Mouse (Mus musculus) left cerebral cortex, postnatal 25 days (tissue): ENCODE measurements around the gene Ift122. TPM values are rescaled to one million over a fixed set of nuclear protein-coding genes. Genes with fewer than 3 reads are reported as not detected.

Experiments used
- DNase-seq, 2 experiments: peaks; one replicate each; pipeline ENCODE4 v3.0.0; 2022; ENCODE audit warnings: low spot score in 2 of 2, mixed read lengths in 1 of 2
- intact Hi-C: fragments of 180-260 bp; cut with DNase I; formaldehyde crosslinking; loops from one replicate; pipeline ENCODE4 v1.15.1; 2025
- total RNA-seq, 2 experiments: library from RNA; stranded (reverse); gene quantifications; 2 replicates each; pipeline ENCODE4 v1.2.3; 2021

Gene Ift122
- total RNA-seq, 2 experiments from 2014 or later: 30.0 to 30.9 TPM

DNA sequence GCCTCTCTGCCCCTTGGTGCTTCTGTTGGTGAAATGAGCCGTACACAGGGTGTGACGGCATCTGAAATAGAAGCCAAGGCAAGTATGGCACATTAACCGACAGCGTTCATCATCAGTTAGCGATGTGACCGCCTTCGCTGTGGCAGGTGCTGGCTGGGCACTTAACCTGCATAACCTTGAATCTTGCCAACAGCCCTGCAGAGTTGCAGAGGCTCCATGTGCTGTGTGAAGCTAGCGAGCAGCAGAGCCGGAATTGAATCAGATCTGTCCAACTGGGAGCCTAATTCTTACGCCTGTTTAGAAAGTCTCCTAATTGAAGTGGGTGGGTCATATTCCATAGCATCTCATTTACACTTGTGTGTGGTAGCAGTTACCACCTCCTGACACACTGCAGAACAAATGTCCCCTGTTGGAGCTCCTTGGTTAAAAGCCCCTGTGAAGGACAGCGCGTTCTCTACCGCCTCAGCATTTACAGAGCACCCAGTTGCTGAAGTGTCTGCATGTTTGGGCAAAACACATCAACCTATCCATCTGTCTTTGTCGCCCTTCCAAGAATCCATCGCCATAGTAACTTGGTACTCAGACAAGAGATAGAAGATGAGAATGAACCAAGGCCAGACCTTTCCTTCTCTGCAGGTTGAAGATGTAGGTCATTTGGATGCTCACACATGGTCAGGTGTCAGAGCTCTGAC is 61.4 kb downstream of the Ift122 start:
- peak; percentile 69 to 87 for DNase-seq
- intact Hi-C loops: loop anchor here (1.0 to 2.0 kb wide), 2 partner anchors 23 to 76 kb away; no protein-coding TSS in a partner anchor

DNA sequence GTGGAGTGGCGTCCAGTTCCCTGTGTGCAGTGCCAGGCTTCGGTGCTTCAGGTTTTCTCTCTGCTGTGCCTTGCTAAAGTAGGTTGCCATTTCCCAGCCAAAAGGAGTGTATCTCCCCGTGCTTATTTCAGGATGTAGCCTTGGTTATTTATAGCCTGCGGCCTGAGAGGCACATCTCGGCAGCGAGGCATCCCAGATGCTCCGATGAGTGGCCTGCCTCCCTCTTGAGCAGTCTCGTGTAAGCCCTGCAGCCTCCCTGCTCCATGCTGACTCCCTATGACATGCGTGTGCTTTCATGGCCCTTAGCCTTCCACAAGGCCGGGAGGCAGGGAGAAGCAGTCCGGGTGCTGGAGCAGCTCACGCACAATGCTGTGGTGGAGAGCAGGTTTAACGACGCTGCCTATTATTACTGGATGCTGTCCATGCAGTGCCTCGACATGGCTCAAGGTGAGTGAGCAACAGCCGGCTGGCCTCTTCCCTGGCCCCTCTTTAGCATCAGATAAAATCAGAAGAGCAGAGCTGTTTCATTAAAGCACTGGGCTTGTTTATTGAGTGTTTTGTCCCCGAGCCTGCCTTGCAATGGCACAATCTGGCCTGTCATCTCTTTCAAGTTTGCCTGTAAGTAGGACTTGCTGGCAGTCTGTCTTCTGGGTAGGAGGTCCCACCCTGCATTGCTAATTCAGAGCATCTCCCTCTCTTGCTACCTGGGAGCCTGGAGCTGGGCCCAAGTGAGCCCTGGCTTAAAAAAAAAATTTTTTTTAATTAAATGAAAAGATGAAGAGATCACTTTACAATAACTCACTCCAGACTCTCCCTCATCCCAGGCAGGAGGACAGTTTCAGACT is 62.6 kb downstream of the Ift122 start:
- peak; percentile 64 to 90 for DNase-seq
- intact Hi-C loops: loop anchor here (2.0 kb wide), 1 partner anchor 75 kb away; no protein-coding TSS in a partner anchor

DNA sequence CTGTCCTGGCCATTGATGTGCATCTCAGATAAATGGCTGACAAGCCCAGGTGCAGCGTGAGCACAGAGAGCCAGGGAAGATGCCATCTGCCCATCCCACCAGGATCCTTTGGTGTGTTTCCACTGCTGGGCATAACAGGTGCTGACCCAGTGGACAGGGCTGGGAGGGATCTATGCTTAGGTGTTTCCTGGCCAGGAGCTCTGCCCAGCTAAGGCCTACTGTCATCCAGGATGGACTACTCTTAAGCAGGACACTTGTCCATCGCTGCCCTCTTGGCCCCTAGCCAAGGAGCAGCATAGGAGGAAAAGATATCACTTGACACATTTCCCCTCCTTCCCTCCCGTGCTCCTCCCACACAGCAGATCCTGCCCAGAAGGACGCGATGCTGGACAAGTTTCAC is 63.3 kb downstream of the Ift122 start:
- DNase-seq: no peak
- intact Hi-C loops: no loop called here

DNA sequence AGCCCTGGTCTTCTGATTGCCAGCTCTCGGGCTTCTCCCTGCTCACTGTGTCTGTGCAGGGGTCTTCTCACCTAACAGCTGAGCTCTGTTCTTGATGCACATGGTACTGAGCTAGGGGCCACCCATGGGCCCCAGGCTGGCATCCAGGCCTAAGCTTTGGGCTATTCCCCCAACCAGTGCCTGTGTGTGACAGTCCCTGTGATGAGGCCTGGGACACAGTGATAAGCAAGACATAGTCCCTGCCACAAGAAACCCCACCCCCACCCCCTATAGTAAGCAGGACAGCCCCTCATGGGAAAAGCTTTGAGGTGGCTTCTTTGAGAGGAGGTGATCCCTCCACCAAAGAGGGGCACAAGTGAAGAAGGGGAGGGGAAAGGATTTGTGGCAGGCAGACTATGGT is 65.3 kb downstream of the Ift122 start:
- intact Hi-C loops: no loop called here
- no peak for DNase-seq

DNA sequence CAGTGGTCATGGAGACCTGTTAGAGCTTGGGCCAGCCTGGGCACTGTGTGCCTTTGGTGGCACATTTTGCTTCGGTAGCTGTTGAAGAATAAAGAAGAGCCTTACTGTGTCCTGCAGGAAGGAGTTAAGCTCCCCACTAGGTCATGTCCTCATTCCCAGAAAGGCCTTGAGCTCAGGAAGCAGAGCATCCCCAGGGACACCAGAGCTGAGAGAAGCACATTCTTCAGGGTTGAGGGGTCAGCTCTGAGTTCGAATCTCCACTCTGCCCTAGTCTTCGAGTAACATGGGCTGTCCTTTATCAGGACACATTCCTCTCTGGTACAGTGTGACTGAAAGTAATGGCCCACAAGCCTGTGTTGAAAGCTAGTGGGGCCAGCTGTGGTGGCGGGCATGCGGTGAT is 66.6 kb downstream of the Ift122 start:
- DNase-seq: no peak
- intact Hi-C loops: no loop called here

DNA sequence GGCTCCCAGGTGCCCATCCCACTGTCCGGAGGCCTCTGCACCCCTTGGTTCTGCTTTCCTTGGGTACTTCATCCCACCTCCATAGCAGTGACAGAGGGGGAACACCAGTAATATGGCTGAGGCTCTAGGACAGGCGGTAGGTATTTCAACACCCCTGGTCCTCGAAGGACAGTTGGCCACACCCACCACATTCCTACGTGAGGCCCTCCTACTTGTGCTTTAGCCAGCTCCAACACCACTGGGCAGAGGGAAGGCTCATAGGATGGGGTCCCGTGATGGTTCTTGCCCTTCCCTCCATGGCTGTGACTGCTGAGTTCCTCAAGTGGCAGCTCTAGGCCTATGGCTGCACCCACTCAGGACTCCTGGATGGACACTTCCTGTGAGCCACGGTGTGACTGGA is 71.6 kb downstream of the Ift122 start:
- intact Hi-C loops: no loop called here
- no peak for DNase-seq

DNA sequence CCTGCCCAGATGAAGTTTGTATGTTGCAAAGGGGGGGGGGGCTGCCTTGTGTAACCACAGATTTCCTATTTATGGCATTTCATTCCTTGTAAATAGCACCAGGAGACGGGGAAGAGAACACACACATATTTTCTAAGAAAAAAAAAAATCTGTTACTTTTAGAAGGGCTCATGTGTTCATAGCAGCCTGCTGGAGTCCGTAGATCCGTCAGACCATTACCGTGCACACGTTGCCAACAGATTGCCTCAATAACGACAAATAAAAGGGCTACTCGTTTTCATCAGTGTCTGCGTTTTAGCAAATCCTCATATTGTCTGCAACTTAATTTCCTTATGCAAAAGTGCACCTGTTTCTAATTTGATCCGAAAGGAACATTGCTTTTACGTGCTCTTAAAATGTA is 73.1 kb downstream of the Ift122 start:
- no peak for DNase-seq
- intact Hi-C loops: no loop called here

DNA sequence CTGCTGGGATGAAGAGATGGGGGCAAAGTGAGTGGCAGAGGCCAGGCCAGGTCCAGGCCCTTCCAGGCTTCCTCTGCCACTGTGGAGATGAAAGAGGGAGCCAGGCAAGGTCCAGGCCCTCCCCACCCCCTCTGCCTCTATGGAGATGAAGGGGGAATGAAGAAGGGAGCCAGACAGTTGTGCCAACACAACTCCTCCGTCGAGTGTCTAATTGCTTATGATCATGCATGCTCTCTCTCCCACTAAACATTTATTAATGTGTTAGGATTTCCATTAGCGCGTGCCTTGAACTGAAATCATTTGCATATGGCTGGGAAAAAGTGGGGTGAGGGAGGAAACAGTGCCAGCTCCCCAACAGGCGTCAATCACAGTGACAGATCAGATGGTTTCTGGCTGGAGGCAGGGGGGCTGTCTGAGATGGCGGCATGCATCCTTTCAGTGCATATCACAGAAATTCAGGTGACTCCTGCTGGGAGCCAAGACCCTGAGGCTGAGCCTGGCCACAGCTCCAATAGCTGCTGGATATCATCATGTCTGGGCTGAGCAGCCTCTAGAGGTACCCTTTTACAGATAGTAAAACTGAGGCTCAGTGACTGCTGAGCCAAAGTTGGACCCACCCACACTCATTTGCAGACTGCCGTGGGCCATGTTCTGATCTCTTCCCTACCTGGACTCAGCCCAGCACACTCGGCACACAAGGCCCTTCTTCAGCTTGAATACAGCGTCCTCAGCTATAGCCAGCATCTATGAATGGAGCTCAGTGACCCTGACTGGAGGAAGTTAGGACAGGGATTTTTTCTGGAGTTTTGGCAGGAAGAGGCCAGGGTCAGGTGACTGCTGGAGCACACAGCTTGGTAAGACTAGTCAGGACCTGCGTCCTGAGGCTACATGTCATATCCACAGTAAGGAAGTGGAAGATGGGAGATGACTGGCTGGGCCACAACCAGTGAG is 74.3 kb downstream of the Ift122 start:
- intact Hi-C loops: no loop called here
- no peak for DNase-seq

DNA sequence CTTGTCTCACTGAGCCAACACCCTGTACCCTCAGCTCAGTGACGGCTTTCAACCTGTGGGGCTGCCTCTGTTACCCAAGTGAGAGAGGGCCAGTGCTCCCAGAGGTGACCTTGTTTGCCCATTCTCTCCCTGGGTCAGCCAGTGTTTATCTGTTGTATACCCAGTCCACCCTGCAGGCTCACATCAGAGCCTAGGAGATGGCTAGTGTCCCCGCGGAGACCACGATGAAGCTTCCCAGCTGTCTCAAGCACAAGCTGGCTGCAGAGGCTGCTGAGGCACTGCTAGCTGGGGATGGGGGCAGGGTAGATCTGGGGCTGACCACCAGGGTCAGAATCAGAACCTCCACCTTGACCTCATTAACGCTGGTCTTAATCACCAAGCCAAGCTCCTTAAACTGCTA is 76.7 kb downstream of the Ift122 start:
- intact Hi-C loops: no loop called here

DNA sequence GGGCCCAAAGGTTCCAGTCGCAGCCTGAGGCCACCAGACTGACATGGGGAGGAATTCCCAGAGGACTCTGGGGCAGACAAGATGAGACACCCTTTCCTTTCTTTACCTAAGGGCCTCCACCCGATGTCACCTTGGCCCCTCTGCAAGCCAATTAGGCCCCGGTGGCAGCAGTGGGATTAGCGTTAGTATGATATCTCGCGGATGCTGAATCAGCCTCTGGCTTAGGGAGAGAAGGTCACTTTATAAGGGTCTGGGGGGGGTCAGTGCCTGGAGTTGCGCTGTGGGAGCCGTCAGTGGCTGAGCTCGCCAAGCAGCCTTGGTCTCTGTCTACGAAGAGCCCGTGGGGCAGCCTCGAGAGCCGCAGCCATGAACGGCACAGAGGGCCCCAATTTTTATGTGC is 78.4 kb downstream of the Ift122 start, which contains the start of gene Rho:
Rho (plus strand) TSS at position 110 of the 400 bp plus-strand sequence.
- DNase-seq: no peak
- intact Hi-C loops: no loop called here

More for the DNA sequence above, 76.7 kb downstream of the Ift122 start:
- DNase-seq: no peak

DNA sequence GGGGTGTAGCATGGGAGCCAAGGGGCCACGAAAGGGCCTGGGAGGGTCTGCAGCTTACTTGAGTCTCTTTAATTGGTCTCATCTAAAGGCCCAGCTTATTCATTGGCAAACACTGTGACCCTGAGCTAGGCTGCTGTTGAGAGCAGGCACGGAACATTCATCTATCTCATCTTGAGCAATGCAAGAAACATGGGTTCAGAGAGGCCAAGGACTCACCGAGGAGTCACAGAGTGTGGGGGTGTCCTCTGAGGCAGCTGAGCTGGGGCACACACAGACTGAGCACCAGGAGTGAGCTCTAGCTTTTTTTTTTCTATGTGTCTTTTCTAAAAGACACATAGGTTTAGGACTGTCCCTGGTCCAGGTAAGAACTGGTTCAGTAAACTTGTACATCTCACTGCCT is 79.1 kb downstream of the Ift122 start:
- intact Hi-C loops: no loop called here
- no peak for DNase-seq

DNA sequence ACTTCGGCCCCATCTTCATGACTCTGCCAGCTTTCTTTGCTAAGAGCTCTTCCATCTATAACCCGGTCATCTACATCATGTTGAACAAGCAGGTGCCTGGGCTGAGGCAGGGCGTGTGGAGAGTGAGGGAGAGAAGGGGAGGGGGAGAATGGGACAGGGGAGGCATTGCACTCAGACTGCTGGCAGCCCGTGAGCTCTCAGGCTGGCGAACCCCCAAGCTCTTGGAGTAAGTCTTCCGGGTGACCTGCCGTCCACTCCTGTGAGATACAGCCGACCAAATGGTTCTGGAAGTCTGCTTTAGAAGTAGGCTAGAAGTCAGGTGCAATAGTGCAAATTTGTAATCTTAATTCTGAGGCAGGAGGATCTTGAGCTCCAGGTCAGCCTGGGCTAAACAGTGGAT is 82.3 kb downstream of the Ift122 start:
- DNase-seq: no peak
- intact Hi-C loops: no loop called here

DNA sequence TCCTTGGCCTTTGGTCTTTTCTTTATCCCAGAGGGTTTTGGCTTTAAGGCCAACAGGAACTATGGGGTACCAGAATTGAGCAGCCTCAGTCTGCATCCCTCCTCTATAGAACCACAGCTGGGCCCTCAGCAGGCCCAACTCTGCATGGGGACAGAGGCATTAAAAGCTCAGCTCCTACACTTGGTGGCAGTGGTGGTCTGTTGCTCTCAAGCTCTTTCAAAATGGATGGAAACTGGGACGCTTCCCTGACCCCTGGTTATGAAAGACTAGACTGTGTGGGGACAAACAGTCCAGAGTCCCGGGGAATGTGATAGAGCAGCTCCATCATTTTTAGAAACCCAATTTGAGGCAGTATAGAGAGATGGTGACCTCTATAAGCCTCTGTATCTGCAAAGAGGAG is 84.7 kb downstream of the Ift122 start:
- DNase-seq: no peak
- intact Hi-C loops: no loop called here

DNA sequence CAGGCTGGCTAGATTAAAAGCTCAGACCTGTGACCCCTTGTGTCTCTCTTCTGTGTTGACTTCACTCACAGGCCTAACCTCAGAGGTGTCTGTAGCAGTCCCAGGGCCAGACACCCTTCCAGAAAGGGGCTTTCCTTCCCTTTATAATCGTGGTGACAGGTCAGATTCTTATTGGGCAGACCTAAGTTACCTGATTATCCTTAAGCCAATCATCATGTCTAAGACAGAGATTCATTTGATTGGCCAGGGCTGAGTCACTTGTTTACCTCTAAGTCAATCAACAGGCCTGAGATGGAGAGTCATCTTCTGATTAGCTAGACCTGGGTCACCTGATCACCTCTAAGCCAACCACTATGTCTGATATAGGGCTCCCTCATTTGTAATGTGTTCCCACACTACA is 85.5 kb downstream of the Ift122 start:
- DNase-seq: no peak

DNA sequence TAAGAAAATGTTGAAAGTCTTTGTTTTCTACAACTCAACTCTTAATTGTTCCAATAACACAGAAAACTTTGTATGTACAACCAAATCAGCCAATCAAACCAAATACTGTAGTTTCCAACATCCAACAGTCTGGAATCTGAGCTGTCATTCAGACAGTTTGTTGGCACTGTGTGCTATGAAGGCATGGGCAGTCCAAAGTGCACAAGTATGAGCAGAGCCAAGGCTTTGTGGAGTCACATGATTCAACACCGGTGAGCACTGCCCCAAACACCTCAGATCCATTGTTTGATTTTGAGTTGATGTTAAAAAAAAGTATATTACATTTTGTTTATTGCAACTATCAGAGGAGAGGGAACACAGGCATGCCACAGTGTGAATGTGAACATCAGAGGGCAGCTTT is 87.3 kb downstream of the Ift122 start:
- intact Hi-C loops: no loop called here
- no peak for DNase-seq

More for the DNA sequence above, 85.5 kb downstream of the Ift122 start:
- intact Hi-C loops: no loop called here

DNA sequence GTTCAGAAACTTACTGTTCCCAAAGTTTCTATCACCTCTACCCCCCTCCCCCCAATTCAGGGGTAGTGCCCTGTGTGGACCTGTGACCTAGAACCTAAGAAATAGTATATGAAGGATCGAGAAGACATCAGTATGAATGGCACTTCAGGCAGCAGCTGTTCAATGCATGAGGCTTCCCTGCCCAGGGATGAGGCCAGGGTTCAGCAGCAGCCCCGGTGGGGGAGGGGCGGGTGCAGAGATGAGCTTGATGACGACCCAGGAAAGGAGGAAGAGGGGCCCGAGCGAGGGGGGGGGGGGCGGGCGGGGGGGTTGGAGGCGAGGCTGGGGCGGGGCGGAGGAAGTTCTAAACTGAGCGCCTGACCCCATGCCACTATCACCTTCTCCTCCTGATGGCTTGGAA is 87.9 kb downstream of the Ift122 start:
- DNase-seq: no peak
- intact Hi-C loops: no loop called here

DNA sequence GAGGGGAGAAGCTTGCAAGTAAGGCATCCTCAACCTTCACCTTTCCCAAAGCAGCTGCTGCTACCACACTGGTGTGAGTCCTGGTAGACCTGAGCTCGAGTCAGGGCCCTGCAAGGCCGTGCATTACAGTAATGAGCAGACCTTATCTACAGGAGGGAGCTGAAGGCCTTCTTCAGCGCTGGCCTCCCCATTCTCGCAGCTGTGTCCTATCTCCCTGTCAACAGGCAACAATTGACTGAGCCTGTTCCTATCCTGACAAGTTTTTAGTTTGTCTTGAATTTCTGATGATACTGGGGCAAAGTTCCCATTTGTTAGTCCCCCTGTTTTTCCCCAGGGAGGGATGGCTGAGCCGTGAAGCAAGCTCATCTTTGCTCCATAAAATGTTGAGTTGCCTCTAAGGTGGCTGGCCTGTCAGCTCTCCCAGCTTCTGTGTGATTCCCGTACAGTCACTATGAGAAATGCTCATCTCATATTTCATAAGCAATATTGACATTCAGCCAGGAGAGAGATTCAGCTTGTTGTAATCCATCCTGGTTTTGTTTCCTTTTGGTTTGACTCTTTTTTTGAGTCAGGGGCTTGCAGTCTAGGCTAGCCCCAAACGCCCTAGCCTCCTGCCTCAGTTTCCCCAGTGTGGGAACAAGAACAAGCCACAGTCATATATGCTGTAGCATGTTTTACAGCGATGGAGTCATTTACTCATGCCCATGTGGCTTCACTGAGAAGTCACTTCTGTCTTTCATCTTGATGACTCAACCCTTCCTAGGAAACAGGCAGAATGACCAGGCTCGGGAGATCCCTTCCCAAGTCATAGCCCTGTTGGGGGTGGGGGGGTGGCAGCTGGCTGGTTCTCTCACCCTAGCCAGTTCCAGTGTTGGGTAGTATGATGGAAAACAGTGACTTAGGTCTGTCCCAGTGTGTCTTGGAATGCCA is 90.5 kb downstream of the Ift122 start:
- no peak for DNase-seq
- intact Hi-C loops: no loop called here

DNA sequence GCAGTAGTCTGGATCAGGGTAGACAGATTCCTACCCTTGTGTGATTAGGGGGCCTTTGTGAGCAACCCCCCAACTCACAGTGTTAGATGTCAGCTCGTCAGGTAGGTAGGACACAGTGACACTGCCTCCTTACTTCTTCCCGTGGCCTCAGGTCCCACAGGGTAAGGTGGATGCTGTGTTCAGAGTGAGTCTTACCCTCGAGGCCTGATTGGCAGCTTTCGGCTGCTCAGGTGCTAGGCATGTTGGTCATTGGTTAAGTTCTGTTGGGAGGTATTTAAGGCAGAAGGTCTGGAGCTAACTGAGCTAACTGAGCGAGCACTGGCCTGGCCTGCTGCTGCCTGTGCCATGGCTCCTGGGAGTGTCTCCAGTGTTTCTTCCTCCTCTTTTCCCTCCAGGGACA is 91.4 kb downstream of the Ift122 start, which contains the start of gene H1foo:
H1foo (plus strand) TSS at position 301 of the 400 bp plus-strand sequence.
- intact Hi-C loops: no loop called here
- DNase-seq: no peak

DNA sequence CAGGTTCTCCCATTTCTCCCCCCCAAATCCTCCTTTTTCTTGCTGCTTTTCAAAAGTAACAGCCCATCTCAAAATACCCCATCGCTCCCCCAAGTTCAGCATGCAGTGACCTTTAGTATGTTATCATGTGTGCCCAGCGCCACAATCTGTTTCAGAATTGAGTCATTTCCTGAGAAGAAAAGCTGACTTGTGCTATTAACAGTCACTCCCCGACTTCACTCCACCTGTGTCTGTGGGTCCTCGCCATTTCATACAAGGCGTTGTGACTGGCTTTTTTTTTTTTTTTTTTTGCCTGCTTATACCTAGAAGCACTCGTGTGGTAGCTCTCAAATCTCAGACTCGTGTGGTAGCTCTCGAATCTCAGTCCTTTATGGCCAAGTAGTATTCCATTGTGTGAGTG is 92.4 kb downstream of the Ift122 start:
- DNase-seq: no peak
- intact Hi-C loops: no loop called here
